Mouse (Mus musculus): ENCODE results near the gene Peg10.
"Not testable (repeated sequence)": the region's sequence is repeated elsewhere in the genome, so short reads cannot be mapped to it uniquely, and the experiment has no call there.

Gene Peg10

GRCm38 (mm10) chr6:4748506-4748961 lies 1.4 kb downstream of the Peg10 start:
- in situ Hi-C loops (cut with MboI, MseI): no loop called here

- in situ Hi-C loops (cut with MboI, MseI): no loop called here
Measured at GRCm38 (mm10) chr6:4749091-4749490, 2.0 kb downstream of the Peg10 start.

GRCm38 (mm10) chr6:4751355-4751754 lies 4.2 kb downstream of the Peg10 start:
- in situ Hi-C loops (cut with MboI, MseI): no loop called here

- in situ Hi-C loops (cut with MboI, MseI): no loop called here
Measured at GRCm38 (mm10) chr6:4754286-4754685, 7.2 kb downstream of the Peg10 start.

DNA sequence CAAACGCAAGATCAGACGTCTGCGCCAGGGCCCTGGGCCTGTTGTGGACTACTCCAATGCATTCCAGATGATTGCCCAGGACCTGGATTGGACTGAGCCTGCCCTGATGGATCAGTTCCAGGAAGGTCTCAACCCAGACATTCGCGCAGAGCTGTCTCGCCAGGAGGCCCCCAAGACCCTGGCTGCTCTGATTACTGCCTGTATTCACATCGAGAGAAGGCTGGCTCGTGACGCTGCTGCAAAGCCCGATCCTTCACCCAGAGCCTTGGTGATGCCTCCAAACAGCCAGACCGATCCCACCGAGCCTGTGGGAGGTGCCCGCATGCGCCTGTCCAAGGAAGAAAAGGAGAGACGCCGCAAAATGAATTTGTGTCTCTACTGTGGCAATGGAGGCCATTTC lies 7.8 kb downstream of the Peg10 start:
- in situ Hi-C loops (cut with MboI, MseI): no loop called here

DNA sequence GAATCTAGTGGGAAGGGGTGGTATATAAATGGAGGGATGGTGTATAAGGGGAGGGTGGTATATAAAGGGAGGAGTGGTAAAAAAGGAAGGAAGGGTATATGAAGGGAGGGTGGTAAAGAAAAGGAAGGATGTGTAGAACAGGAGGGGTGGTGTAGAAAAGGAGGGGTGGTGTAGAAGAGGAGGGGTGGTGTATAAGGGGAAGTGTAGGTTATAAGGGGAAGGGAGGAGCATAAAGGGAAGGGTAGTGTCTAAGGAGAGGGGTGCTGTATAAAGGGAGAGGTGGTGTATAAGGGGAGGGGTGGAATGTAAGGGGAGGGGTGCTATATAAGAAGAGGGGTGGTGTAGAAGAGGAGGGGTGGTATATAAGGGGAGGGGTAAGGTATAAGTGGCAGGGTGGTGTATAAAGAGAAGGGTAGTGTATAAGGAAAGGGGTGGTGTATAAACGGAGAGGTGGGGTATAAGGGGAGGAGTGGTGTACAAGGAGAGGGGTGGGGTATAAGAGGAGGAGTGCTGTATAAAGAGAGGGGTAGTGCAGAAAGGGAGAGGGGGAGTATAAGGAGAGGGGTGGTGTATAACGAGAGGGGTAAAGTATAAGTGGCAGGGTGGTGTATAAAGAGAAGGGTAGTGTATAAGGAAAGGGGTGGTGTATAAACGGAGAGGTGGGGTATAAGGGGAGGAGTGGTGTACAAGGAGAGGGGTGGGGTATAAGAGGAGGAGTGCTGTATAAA lies 14.5 kb downstream of the Peg10 start:
- in situ Hi-C loops (cut with MboI, MseI): not testable (repeated sequence)

GRCm38 (mm10) chr6:4762252-4762651 lies 15.1 kb downstream of the Peg10 start:
- in situ Hi-C loops (cut with MboI, MseI): no loop called here

DNA sequence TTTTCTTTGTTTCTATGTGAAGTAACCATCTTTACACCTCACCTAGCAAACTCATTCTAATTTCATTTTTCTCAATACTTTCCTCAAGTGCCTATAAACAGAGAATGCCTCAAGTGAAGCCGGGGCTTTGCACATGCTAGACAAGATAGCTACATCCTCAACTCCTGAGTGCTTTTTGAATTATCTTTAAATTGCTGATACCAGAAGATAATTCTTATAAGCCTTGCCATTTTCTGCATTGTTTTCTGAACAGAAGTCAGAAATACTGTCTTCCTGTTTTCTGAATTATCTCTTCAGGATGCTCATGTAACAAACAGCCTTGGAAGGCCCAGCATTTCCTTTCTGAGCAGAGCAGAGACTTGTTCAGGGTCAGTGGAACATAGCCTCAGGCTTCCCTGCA lies 49.2 kb downstream of the Peg10 start:
- in situ Hi-C loops (cut with MboI, MseI): no loop called here

GRCm38 (mm10) chr6:4797317-4797716 lies 50.2 kb downstream of the Peg10 start:
- in situ Hi-C loops (cut with MboI, MseI): not testable (repeated sequence)

DNA sequence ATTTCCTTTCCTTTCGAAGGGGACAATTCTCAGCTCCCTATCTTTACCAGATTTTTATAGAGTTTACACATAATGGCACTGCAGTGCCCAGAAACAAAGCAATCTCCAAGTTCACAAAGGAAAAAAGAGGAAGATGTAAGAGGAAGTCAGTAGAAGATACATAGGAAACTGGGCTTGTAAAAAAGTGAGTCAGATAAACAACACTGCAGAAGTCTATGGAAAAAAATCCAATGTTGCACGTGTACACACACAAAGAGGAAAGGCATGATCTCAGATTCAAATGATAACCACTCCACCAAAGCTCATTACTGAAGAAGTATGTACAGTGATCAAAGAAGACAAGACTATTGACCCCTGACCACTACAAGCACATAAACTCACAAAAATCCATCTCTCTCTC lies 51.3 kb downstream of the Peg10 start:
- in situ Hi-C loops (cut with MboI, MseI): no loop called here

DNA sequence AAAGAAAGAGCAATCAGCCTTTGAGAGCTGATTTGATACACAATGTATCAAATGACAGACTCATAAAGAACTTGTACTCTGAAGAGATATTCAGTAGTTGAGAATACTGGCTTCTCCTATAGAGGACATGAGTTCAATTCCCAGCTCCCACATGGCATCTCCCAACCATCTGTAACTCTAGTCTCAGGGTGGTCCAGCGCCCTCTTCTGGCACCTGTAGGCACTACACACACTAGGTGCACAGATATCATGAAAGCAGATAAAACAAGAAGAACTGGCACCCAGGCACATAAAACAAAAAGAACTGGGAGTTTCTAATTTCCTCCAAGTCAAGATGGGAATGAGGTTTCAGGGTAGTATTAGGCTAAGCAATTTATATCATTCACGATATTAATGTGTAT lies 52.3 kb downstream of the Peg10 start:
- in situ Hi-C loops (cut with MboI, MseI): no loop called here

DNA sequence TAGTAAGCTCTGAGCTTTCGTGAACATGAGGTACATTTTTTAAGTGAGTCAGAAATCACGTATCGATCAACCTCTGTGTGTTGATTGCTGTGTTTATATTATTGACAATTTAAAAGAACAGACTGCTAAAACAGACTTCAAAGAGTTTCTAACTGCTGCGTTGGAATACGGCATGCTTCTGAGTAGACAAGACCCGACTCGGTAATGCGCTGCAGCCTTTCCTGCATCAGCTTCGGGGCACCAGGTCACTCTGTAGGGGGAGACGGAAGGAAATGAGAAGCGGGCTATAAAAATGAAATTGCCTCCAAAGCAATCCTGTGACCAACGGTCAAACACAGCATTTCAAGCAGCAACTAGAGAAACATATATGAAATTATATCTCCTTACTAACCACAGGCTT lies 59.9 kb downstream of the Peg10 start:
- in situ Hi-C loops (cut with MboI, MseI): no loop called here
